Mouse (Mus musculus): ENCODE results near the gene Sppl2c. TPM values are rescaled to one million over a fixed set of nuclear protein-coding genes. Genes with fewer than 3 reads are reported as not detected.

Gene Sppl2c
- total RNA-seq, 1 experiment: not detected

DNA sequence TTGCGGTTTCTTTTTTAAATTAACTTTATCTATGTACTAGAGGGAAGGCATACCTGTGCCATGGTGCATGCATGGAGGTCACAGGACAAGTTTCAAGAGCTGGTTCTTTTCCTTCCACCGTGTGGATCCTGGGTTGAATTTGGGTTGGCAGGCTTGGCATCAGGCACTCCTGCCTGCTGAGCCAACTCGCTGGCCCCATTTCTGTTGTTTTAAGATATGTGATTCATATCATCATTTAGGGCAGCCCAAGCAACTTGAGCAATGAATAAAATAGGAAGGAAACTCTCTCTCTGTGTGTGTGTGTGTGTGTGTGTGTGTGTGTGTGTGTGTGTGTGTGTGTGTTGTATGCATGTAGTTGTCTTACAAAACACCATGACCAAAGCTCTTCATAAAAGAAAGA is 4.0 kb upstream of the Sppl2c start:
- DNase-seq (ENCODE audit: low read depth, low spot score): no peak
- 0 out of 4 replicates have a peak, but pooled peaks cover 0 to 2% of the 10 kb centered on the region in 2 experiments for H3K4me1 ChIP-seq (ENCODE audit: control insufficient read depth in 2 of 2, insufficient read depth in 2 of 2, low read length in 2 of 2, poor library complexity in 1 of 2)
- H3K9me3 ChIP-seq (ENCODE audit: control insufficient read depth, insufficient read depth, low read depth, low read length): no peaks in the 10 kb centered on the region
- no peak overlapping the region for H3K27ac ChIP-seq (ENCODE audit: insufficient read depth, low read depth, low read length, poor library complexity, severe bottlenecking)
- H3K36me3 ChIP-seq (ENCODE audit: control insufficient read depth, insufficient read depth, low read length, poor library complexity, severe bottlenecking): no peaks in the 10 kb centered on the region
- H3K4me3 ChIP-seq (ENCODE audit: insufficient read depth in 1 of 2, low read depth in 1 of 2, low read length in 2 of 2, poor library complexity in 1 of 2, severe bottlenecking in 1 of 2): no peak overlapping the region
- no peak overlapping the region for H3K9ac ChIP-seq (ENCODE audit: insufficient read depth, low read depth, low read length, poor library complexity, severe bottlenecking)
- TF ChIP-seq CHD2 (IDR thresholded peaks at IDR 0.05; ENCODE audit: low read depth, low read length) (no peak), MAFK (IDR thresholded peaks at IDR 0.05; ENCODE audit: insufficient read depth, low read depth, low read length) (no peak), ZNF384 (IDR thresholded peaks at IDR 0.05; ENCODE audit: low read depth, low read length) (no peak), HCFC1 (IDR thresholded peaks at IDR 0.05; ENCODE audit: borderline replicate concordance, insufficient read depth, low read length) (no peak)
- in situ Hi-C loops (cut with MboI; ENCODE audit: low sequenced_read_pairs in 2 of 2, unreplicated experiment in 2 of 2): no loop called here

DNA sequence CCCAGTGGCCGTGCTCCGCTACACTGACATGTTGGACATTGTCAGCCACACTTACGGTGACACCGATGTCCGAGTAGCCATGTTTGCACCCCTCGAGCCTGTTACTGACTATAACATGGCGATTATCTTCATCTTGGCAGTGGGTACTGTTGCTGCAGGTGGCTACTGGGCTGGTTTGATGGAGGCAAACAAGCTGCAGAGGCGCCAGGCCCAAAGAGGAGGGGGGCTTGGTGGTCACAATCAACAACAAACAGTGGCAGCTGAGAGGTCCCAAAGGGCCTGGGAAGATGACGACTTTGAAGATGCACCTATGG is 667 bp downstream of the Sppl2c start:
- in situ Hi-C loops (cut with MboI; ENCODE audit: low sequenced_read_pairs in 2 of 2, unreplicated experiment in 2 of 2): no loop called here
- DNase-seq (ENCODE audit: low read depth, low spot score): no peak
- Histone ChIP-seq H3K9ac (ENCODE audit: insufficient read depth, low read depth, low read length, poor library complexity, severe bottlenecking) (no peak overlapping the region), H3K4me1 (ENCODE audit: control insufficient read depth in 2 of 2, insufficient read depth in 2 of 2, low read length in 2 of 2, poor library complexity in 1 of 2) (0 out of 4 replicates have a peak, but pooled peaks cover 0 to 2% of the 10 kb centered on the region in 2 experiments), H3K36me3 (ENCODE audit: control insufficient read depth, insufficient read depth, low read length, poor library complexity, severe bottlenecking) (no peaks in the 10 kb centered on the region), H3K4me3 (ENCODE audit: insufficient read depth in 1 of 2, low read depth in 1 of 2, low read length in 2 of 2, poor library complexity in 1 of 2, severe bottlenecking in 1 of 2) (no peak overlapping the region), H3K27ac (ENCODE audit: insufficient read depth, low read depth, low read length, poor library complexity, severe bottlenecking) (no peak overlapping the region), H3K9me3 (ENCODE audit: control insufficient read depth, insufficient read depth, low read depth, low read length) (no peaks in the 10 kb centered on the region)
- TF ChIP-seq MAFK (IDR thresholded peaks at IDR 0.05; ENCODE audit: insufficient read depth, low read depth, low read length) (no peak), ZNF384 (IDR thresholded peaks at IDR 0.05; ENCODE audit: low read depth, low read length) (no peak), HCFC1 (IDR thresholded peaks at IDR 0.05; ENCODE audit: borderline replicate concordance, insufficient read depth, low read length) (no peak), CHD2 (IDR thresholded peaks at IDR 0.05; ENCODE audit: low read depth, low read length) (no peak), ZC3H11A (IDR thresholded peaks at IDR 0.05; ENCODE audit: borderline replicate concordance, low read depth, low read length) (no peak)

DNA sequence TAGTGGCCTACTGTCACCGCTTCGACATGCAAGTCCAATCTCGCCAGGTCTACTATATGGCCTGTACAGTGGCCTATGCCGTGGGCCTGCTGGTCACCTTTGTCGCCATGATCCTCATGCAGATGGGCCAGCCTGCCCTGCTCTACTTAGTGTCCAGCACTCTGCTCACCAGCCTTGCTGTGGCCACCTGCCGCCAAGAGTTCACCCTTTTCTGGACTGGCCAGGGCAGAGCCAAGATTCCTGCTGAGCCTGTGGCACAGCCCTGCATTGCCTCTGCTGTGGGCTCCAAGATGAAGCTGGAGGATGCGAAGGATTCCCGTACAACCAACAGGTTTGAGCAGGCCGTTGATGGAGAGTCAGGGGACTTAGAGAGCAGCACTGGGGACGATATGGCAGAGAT is 1.6 kb downstream of the Sppl2c start:
- Histone ChIP-seq H3K4me3 (ENCODE audit: insufficient read depth in 1 of 2, low read depth in 1 of 2, low read length in 2 of 2, poor library complexity in 1 of 2, severe bottlenecking in 1 of 2) (no peak overlapping the region), H3K9ac (ENCODE audit: insufficient read depth, low read depth, low read length, poor library complexity, severe bottlenecking) (no peak overlapping the region), H3K4me1 (ENCODE audit: control insufficient read depth in 2 of 2, insufficient read depth in 2 of 2, low read length in 2 of 2, poor library complexity in 1 of 2) (0 out of 4 replicates have a peak, but pooled peaks cover 0 to 2% of the 10 kb centered on the region in 2 experiments), H3K9me3 (ENCODE audit: control insufficient read depth, insufficient read depth, low read depth, low read length) (no peaks in the 10 kb centered on the region), H3K27ac (ENCODE audit: insufficient read depth, low read depth, low read length, poor library complexity, severe bottlenecking) (no peak overlapping the region), H3K36me3 (ENCODE audit: control insufficient read depth, insufficient read depth, low read length, poor library complexity, severe bottlenecking) (no peaks in the 10 kb centered on the region)
- in situ Hi-C loops (cut with MboI; ENCODE audit: low sequenced_read_pairs in 2 of 2, unreplicated experiment in 2 of 2): no loop called here
- no peak for TF ChIP-seq HCFC1 (IDR thresholded peaks at IDR 0.05; ENCODE audit: borderline replicate concordance, insufficient read depth, low read length)
- TF ChIP-seq CHD2 (IDR thresholded peaks at IDR 0.05; ENCODE audit: low read depth, low read length): no peak
- TF ChIP-seq MAFK (IDR thresholded peaks at IDR 0.05; ENCODE audit: insufficient read depth, low read depth, low read length): no peak
- TF ChIP-seq ZC3H11A (IDR thresholded peaks at IDR 0.05; ENCODE audit: borderline replicate concordance, low read depth, low read length): no peak
- DNase-seq (ENCODE audit: low read depth, low spot score): no peak

DNA sequence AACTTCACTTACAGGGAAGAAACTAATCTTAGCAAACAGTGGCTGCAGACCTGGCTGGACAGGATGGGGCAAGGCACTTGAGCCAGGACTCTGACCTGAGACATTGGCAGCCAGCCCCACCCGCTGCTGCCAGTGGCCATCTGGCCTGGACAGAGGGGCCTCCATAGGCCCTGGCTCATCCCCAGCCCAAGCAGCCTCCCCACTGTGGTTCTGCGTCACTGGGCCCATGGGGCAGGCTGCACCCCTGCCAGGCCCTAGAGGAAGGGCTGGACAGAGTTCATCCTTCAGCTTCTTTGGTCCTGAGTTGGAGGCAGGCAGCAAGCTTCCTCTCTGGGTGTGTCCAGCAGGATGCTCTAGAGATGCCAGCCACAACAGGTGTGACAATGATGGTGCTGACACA is 3.9 kb downstream of the Sppl2c start:
- H3K9ac ChIP-seq (ENCODE audit: insufficient read depth, low read depth, low read length, poor library complexity, severe bottlenecking): no peak overlapping the region
- TF ChIP-seq CHD2 (IDR thresholded peaks at IDR 0.05; ENCODE audit: low read depth, low read length): no peak
- no peak for TF ChIP-seq HCFC1 (IDR thresholded peaks at IDR 0.05; ENCODE audit: borderline replicate concordance, insufficient read depth, low read length)
- no peak for TF ChIP-seq ZC3H11A (IDR thresholded peaks at IDR 0.05; ENCODE audit: borderline replicate concordance, low read depth, low read length)
- TF ChIP-seq MAFK (IDR thresholded peaks at IDR 0.05; ENCODE audit: insufficient read depth, low read depth, low read length): no peak
- TF ChIP-seq ZNF384 (IDR thresholded peaks at IDR 0.05; ENCODE audit: low read depth, low read length): no peak
- in situ Hi-C loops (cut with MboI; ENCODE audit: low sequenced_read_pairs in 2 of 2, unreplicated experiment in 2 of 2): loop anchor here in 1 of 2 experiments (10.0 kb wide), 2 partner anchors 195 to 425 kb away; no protein-coding TSS in a partner anchor

DNA sequence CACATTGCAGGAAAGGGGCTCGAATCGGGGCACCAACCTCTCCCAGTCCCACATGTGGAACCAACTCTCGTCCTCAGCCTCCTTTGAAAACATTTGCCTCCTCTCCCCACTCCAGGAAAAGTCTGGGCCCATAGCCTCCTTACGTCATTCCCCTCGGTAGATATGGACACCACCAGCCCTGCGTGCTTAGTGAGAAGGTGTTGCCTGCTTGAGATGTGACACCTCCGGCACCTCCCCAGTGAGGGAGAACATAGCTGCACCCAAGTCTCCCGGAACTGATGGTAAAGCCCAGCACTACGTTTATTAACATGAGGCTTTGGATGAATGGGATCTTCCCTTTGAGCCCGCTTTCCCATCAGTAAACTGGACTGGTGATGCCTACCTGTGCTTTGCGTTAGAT is 9.3 kb downstream of the Sppl2c start:
- DNase-seq (ENCODE audit: low read depth, low spot score): no peak
- Histone ChIP-seq H3K4me1 (ENCODE audit: control insufficient read depth in 2 of 2, insufficient read depth in 2 of 2, low read length in 2 of 2, poor library complexity in 1 of 2) (peaks cover 0 to 2% of the 10 kb centered on the region in 2 experiments; a peak in 1 of 4 replicates), H3K9me3 (ENCODE audit: control insufficient read depth, insufficient read depth, low read depth, low read length) (no peaks in the 10 kb centered on the region), H3K4me3 (ENCODE audit: insufficient read depth in 1 of 2, low read depth in 1 of 2, low read length in 2 of 2, poor library complexity in 1 of 2, severe bottlenecking in 1 of 2) (no peak overlapping the region), H3K9ac (ENCODE audit: insufficient read depth, low read depth, low read length, poor library complexity, severe bottlenecking) (no peak overlapping the region), H3K27ac (ENCODE audit: insufficient read depth, low read depth, low read length, poor library complexity, severe bottlenecking) (no peak overlapping the region), H3K36me3 (ENCODE audit: control insufficient read depth, insufficient read depth, low read length, poor library complexity, severe bottlenecking) (no peaks in the 10 kb centered on the region)
- TF ChIP-seq ZNF384 (IDR thresholded peaks at IDR 0.05; ENCODE audit: low read depth, low read length) (no peak), MAFK (IDR thresholded peaks at IDR 0.05; ENCODE audit: insufficient read depth, low read depth, low read length) (no peak), ZC3H11A (IDR thresholded peaks at IDR 0.05; ENCODE audit: borderline replicate concordance, low read depth, low read length) (no peak), CHD2 (IDR thresholded peaks at IDR 0.05; ENCODE audit: low read depth, low read length) (no peak), HCFC1 (IDR thresholded peaks at IDR 0.05; ENCODE audit: borderline replicate concordance, insufficient read depth, low read length) (no peak)
- in situ Hi-C loops (cut with MboI; ENCODE audit: low sequenced_read_pairs in 2 of 2, unreplicated experiment in 2 of 2): loop anchor here in 1 of 2 experiments (10.0 kb wide), 2 partner anchors 201 to 431 kb away; no protein-coding TSS in a partner anchor

More for the DNA sequence above, 3.9 kb downstream of the Sppl2c start:
- Histone ChIP-seq H3K27ac (ENCODE audit: insufficient read depth, low read depth, low read length, poor library complexity, severe bottlenecking) (no peak overlapping the region), H3K9me3 (ENCODE audit: control insufficient read depth, insufficient read depth, low read depth, low read length) (no peaks in the 10 kb centered on the region), H3K4me3 (ENCODE audit: insufficient read depth in 1 of 2, low read depth in 1 of 2, low read length in 2 of 2, poor library complexity in 1 of 2, severe bottlenecking in 1 of 2) (no peak overlapping the region), H3K36me3 (ENCODE audit: control insufficient read depth, insufficient read depth, low read length, poor library complexity, severe bottlenecking) (no peaks in the 10 kb centered on the region), H3K4me1 (ENCODE audit: control insufficient read depth in 2 of 2, insufficient read depth in 2 of 2, low read length in 2 of 2, poor library complexity in 1 of 2) (0 out of 4 replicates have a peak, but pooled peaks cover 0 to 2% of the 10 kb centered on the region in 2 experiments)
- no peak for DNase-seq (ENCODE audit: low read depth, low spot score)
